Mouse (Mus musculus) kidney, adult 11 months (tissue): ENCODE data around the gene Mgea5.
A peak's percentile ranks its signal among the peaks of the same experiment; 100 is the strongest.
"Not testable (repeated sequence)": the region's sequence is repeated elsewhere in the genome, so short reads cannot be mapped to it uniquely, and the experiment has no call there.

Experiments
- DNase-seq: peaks from one replicate; pipeline ENCODE4 v3.0.0; 2022

The Mgea5 gene

GRCm38 (mm10) chr19:45783181-45783932 is at the start of gene Mgea5:
Gene Mgea5, minus strand, starts transcription at chr19:45783837.
- DNase-seq: peak; percentile 99

GRCm38 (mm10) chr19:45830679-45831078 is 47.0 kb upstream of the Mgea5 start:
- no peak for DNase-seq

GRCm38 (mm10) chr19:45827736-45828135 is 44.1 kb upstream of the Mgea5 start:
- no peak for DNase-seq

- no peak for DNase-seq
Measured at GRCm38 (mm10) chr19:45827125-45827524, 43.5 kb upstream of the Mgea5 start.

GRCm38 (mm10) chr19:45826146-45826545 is 42.5 kb upstream of the Mgea5 start:
- no peak for DNase-seq

- no peak for DNase-seq
Measured at GRCm38 (mm10) chr19:45821832-45822231, 38.2 kb upstream of the Mgea5 start.

GRCm38 (mm10) chr19:45817816-45818490 is 34.3 kb upstream of the Mgea5 start:
- no peak for DNase-seq

GRCm38 (mm10) chr19:45816727-45817126 is 33.1 kb upstream of the Mgea5 start:
- DNase-seq: peak; percentile 71

GRCm38 (mm10) chr19:45815831-45816405 is 32.3 kb upstream of the Mgea5 start, which contains the start of gene Kcnip2:
Gene Kcnip2, minus strand, starts transcription at chr19:45816061.
- DNase-seq: peak; percentile 20

- no peak for DNase-seq
Measured at GRCm38 (mm10) chr19:45815170-45815569, 31.5 kb upstream of the Mgea5 start.

- no peak for DNase-seq
Measured at GRCm38 (mm10) chr19:45813801-45814200, 30.2 kb upstream of the Mgea5 start.

- peak; percentile 68 for DNase-seq
Measured at GRCm38 (mm10) chr19:45813263-45813662, 29.6 kb upstream of the Mgea5 start.

- DNase-seq: no peak
Measured at GRCm38 (mm10) chr19:45812673-45813252, 29.1 kb upstream of the Mgea5 start.

- peak; percentile 55 for DNase-seq
Measured at GRCm38 (mm10) chr19:45812115-45812514, 28.5 kb upstream of the Mgea5 start.

GRCm38 (mm10) chr19:45811028-45811674 is 27.5 kb upstream of the Mgea5 start:
- no peak for DNase-seq

- DNase-seq: no peak
Measured at GRCm38 (mm10) chr19:45807732-45808131, 24.1 kb upstream of the Mgea5 start.

- not testable (repeated sequence) for DNase-seq
Measured at GRCm38 (mm10) chr19:45805817-45806216, 22.2 kb upstream of the Mgea5 start.

GRCm38 (mm10) chr19:45804593-45805368 is 21.1 kb upstream of the Mgea5 start:
- DNase-seq: no peak

- no peak for DNase-seq
Measured at GRCm38 (mm10) chr19:45803408-45803807, 19.8 kb upstream of the Mgea5 start.

- no peak for DNase-seq
Measured at GRCm38 (mm10) chr19:45802702-45803101, 19.1 kb upstream of the Mgea5 start.

GRCm38 (mm10) chr19:45796879-45797278 is 13.2 kb upstream of the Mgea5 start:
- DNase-seq: no peak

GRCm38 (mm10) chr19:45796061-45796556 is 12.5 kb upstream of the Mgea5 start:
- DNase-seq: no peak
